Mouse (Mus musculus): Measurements from ENCODE around the gene Auts2. TPM values are rescaled to one million over a fixed set of nuclear protein-coding genes. Genes with fewer than 3 reads are reported as not detected.

Gene Auts2
- total and polyA plus RNA-seq, 3 experiments = 16.9 to 35.7 (median 28.1) TPM

DNA sequence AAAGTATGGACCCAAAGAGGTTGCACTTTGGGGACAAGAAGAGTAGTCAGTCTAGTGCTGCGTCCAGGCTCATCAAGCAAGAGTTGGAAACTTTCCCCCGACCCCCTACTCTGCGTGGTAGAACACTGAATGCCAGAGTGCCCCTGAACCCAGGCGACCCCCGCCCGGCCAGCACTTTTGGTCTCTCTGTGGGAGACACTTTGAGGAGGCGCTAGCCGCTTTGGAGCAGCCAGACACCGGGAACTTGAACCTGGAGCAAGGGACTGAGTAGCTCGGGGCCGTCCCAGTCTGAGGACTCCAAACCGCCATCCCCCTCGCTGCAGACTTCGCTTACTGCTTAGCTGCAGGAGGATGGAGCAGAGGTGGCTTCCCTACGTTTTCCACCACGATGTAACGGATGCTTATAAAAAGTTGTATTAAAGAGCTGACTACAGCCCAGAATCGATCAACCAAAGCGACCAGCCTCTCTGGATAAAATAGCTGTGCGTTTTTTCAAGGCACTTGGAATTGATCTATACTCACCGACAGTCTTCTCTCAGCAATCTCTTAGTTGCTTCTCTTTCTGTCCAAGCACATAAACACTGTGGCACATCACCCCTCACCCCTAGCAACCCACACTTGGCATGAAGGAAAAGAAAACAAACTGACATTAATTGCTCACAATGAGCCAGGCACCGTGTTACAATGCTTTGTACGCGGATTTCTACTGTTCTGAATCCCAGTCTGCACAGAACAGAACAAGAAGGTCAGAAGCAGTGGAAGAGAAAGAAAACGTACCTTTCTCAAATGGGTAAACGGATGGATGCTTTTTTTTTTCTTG lies 1.2 kb upstream of the Auts2 start:
- no peak for TF ChIP-seq EP300 (IDR thresholded peaks at IDR 0.05; ENCODE audit: insufficient read depth, low read depth, low read length)
- no peak for TF ChIP-seq CTCF (IDR thresholded peaks at IDR 0.05)
- TF ChIP-seq POLR2A (IDR thresholded peaks at IDR 0.05; ENCODE audit: insufficient read depth, low read depth, low read length) = no peak
- Histone ChIP-seq H3K4me3 (peak overlapping the region; percentile 67), H3K79me2 (replicated peaks; ENCODE audit: control insufficient read depth, insufficient read depth, low read length) (peaks cover 2% of the 10 kb centered on the region; the same call in 1 of the 2 replicates), H3K36me3 (ENCODE audit: control insufficient read depth, insufficient read depth, low read length) (no peaks in the 10 kb centered on the region), H3K27ac (no peak overlapping the region; the same call in 1 of the 2 replicates), H3K4me1 (ENCODE audit: control insufficient read depth, insufficient read depth, low read length) (no peaks in the 10 kb centered on the region; the same call in 1 of the 2 replicates), H3K9ac (ENCODE audit: low read depth, low read length) (no peak overlapping the region), H3K27me3 (ENCODE audit: control insufficient read depth, insufficient read depth, low read length) (no peaks in the 10 kb centered on the region)
- intact Hi-C loops (cut with DNase I) = loop anchor here (5.0 kb wide), 2 partner anchors 152 to 312 kb away; no protein-coding TSS in a partner anchor
- WGBS = 18% methylated on average over 26 of the region's 26 CpGs
- peak; percentile 29 to 56 for DNase-seq

DNA sequence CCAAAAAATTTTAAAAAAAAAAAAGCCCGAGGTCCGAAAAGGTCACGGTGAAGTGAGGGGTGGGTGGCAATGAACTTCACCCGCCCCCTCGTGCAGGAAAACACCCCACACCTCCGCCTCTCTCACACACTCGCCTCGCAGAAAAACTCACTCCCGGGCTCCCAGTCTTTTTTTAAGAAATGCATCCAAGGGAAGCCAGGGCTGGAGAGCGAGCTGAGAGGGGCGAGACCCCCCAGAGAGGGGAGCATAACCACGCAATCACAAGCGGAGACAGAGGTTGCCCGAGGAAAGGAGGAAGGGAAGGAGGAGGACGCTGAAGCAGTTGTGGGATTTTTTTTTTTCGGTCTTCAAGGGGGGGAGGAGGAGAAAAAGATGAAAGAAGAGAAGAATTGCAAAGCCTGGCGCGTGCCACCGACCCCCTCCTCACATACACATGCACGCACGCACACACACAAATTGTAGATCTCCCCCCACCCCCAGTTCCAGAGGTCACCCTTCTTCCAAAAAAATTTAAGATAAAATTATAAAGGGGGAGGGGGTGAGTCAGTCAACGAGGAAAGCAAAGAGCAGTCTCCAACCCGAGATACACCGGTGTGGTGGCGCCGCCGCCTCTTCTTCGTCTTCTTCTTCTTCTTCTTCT lies 643 bp downstream of the Auts2 start:
- intact Hi-C loops (cut with DNase I) = loop anchor here (2.0 to 5.0 kb wide), 4 partner anchors 56 to 310 kb away; no protein-coding TSS in a partner anchor

DNA sequence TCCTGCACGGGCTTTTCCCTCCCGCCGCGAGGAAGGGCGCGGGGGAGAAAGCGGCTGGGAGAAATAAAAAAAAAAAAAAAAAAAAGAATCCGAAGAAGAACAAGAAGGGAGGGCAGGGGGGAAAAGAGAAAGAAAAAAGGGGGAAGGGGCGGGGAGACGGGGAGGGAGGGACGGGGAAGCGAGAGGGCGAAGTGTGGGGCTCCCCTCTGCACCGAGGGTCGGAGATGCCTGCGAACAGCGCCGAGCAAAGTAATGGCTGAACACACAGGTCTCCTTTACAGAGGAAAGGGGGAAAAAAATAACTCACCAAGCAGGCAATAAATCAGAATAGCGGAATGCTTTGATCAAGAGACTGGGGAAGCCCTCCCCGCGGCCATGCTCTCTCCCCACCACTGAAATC lies 1.2 kb downstream of the Auts2 start:
- H3K27ac ChIP-seq = peak overlapping the region; percentile 70; the same call in 1 of the 2 replicates
- H3K27me3 ChIP-seq (ENCODE audit: control insufficient read depth, insufficient read depth, low read length) = no peaks in the 10 kb centered on the region
- under 1% methylated on average over 15 of the region's 21 CpGs for WGBS
- intact Hi-C loops (cut with DNase I) = loop anchor here (2.0 to 5.0 kb wide), 4 partner anchors 55 to 310 kb away; no protein-coding TSS in a partner anchor
- no peaks in the 10 kb centered on the region; the same call in 1 of the 2 replicates for H3K4me1 ChIP-seq (ENCODE audit: control insufficient read depth, insufficient read depth, low read length)
- H3K79me2 ChIP-seq (replicated peaks; ENCODE audit: control insufficient read depth, insufficient read depth, low read length) = peaks cover 2% of the 10 kb centered on the region; the same call in 1 of the 2 replicates
- peak overlapping the region; percentile 67 for H3K4me3 ChIP-seq
- DNase-seq = peak; percentile 6 to 26
- TF ChIP-seq CTCF (IDR thresholded peaks at IDR 0.05) (no peak), EP300 (IDR thresholded peaks at IDR 0.05; ENCODE audit: insufficient read depth, low read depth, low read length) (no peak), POLR2A (IDR thresholded peaks at IDR 0.05; ENCODE audit: insufficient read depth, low read depth, low read length) (no peak)
- H3K36me3 ChIP-seq (ENCODE audit: control insufficient read depth, insufficient read depth, low read length) = no peaks in the 10 kb centered on the region
- H3K9ac ChIP-seq (ENCODE audit: low read depth, low read length) = peak overlapping the region; percentile 73

More for the DNA sequence above, 643 bp downstream of the Auts2 start:
- H3K79me2 ChIP-seq (replicated peaks; ENCODE audit: control insufficient read depth, insufficient read depth, low read length) = peaks cover 2% of the 10 kb centered on the region; the same call in 1 of the 2 replicates
- H3K27ac ChIP-seq = peak overlapping the region; percentile 70
- TF ChIP-seq EP300 (IDR thresholded peaks at IDR 0.05; ENCODE audit: insufficient read depth, low read depth, low read length) = no peak
- TF ChIP-seq CTCF (IDR thresholded peaks at IDR 0.05) = no peak
- TF ChIP-seq POLR2A (IDR thresholded peaks at IDR 0.05; ENCODE audit: insufficient read depth, low read depth, low read length) = no peak
- DNase-seq = peak; percentile 27 to 49
- under 1% methylated on average over 28 of the region's 28 CpGs for WGBS
- H3K4me1 ChIP-seq (ENCODE audit: control insufficient read depth, insufficient read depth, low read length) = no peaks in the 10 kb centered on the region; the same call in 1 of the 2 replicates
- H3K36me3 ChIP-seq (ENCODE audit: control insufficient read depth, insufficient read depth, low read length) = no peaks in the 10 kb centered on the region
- peak overlapping the region; percentile 67 for H3K4me3 ChIP-seq
- H3K27me3 ChIP-seq (ENCODE audit: control insufficient read depth, insufficient read depth, low read length) = no peaks in the 10 kb centered on the region
- H3K9ac ChIP-seq (ENCODE audit: low read depth, low read length) = peak overlapping the region; percentile 82

DNA sequence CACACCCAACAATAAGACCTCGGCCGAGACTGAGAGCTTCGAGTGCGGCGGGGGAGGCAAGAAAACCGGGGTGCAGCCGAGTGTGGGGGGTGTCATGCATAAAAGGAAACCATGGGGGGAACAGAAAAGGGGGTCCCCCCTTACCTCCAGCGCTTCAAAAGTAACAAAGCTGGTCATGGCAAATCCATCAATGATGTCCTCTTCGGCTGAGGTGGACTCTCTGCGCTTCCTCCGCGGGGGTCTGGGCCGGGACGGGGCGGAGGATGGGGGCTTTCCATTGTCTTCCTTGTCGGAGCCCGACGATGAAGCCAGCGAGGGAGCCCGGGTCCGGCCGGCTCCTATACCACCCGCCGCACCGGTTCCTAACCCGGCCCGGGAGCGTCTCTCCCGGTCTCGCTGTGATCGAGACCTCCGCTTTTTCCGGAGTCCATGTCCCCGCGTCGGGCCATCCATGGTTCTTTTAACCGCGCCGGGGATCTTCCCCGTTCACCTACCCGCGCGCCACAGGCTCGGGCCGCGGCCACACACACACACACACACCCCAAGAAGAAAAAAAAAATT lies 1.7 kb downstream of the Auts2 start:
- Histone ChIP-seq H3K4me1 (ENCODE audit: control insufficient read depth, insufficient read depth, low read length) (no peaks in the 10 kb centered on the region; the same call in 1 of the 2 replicates), H3K9ac (ENCODE audit: low read depth, low read length) (peak overlapping the region; percentile 73), H3K27ac (peak overlapping the region; percentile 42; the same call in 1 of the 2 replicates), H3K79me2 (replicated peaks; ENCODE audit: control insufficient read depth, insufficient read depth, low read length) (peaks cover 2% of the 10 kb centered on the region; the same call in 1 of the 2 replicates), H3K27me3 (ENCODE audit: control insufficient read depth, insufficient read depth, low read length) (no peaks in the 10 kb centered on the region), H3K4me3 (peak overlapping the region; percentile 67), H3K36me3 (ENCODE audit: control insufficient read depth, insufficient read depth, low read length) (no peaks in the 10 kb centered on the region)
- WGBS = 1% methylated on average over 46 of the region's 46 CpGs
- intact Hi-C loops (cut with DNase I) = loop anchor here (5.0 kb wide), 2 partner anchors 149 to 309 kb away; no protein-coding TSS in a partner anchor
- DNase-seq = peak; percentile 26 to 59
- TF ChIP-seq EP300 (IDR thresholded peaks at IDR 0.05; ENCODE audit: insufficient read depth, low read depth, low read length) = no peak
- TF ChIP-seq CTCF (IDR thresholded peaks at IDR 0.05) = no peak
- no peak for TF ChIP-seq POLR2A (IDR thresholded peaks at IDR 0.05; ENCODE audit: insufficient read depth, low read depth, low read length)

DNA sequence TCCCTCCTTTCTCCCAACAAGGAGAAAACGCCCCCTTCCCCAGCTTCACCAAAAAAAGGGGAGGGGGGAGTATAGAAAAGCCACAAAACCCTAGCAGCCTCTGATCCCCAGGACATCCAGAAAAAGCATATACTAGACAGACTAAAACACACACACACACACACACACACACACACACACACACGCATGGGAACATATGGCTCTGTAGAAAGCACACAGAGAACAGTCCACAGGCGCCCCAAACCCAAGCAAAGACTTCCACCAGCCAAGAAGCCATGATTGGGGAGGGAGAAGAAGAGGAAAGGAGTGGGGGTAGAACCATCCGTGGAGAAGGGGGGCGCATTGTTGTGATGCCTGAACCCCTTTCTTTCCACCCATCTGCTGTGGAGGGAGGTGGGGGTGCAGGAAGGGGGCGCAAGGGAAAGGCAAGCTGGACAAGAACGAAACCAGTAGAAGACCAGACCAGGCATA lies 2.3 kb downstream of the Auts2 start:
- TF ChIP-seq EP300 (IDR thresholded peaks at IDR 0.05; ENCODE audit: insufficient read depth, low read depth, low read length) (no peak), POLR2A (IDR thresholded peaks at IDR 0.05; ENCODE audit: insufficient read depth, low read depth, low read length) (no peak), CTCF (IDR thresholded peaks at IDR 0.05) (no peak)
- peak overlapping the region; percentile 73 for H3K9ac ChIP-seq (ENCODE audit: low read depth, low read length)
- peaks cover 2% of the 10 kb centered on the region for H3K79me2 ChIP-seq (replicated peaks; ENCODE audit: control insufficient read depth, insufficient read depth, low read length)
- DNase-seq = no peak
- no peaks in the 10 kb centered on the region for H3K27me3 ChIP-seq (ENCODE audit: control insufficient read depth, insufficient read depth, low read length)
- no peaks in the 10 kb centered on the region for H3K36me3 ChIP-seq (ENCODE audit: control insufficient read depth, insufficient read depth, low read length)
- WGBS = 26% methylated on average over 7 of the region's 7 CpGs
- H3K4me3 ChIP-seq = peak overlapping the region; percentile 67
- H3K4me1 ChIP-seq (ENCODE audit: control insufficient read depth, insufficient read depth, low read length) = no peaks in the 10 kb centered on the region; the same call in 1 of the 2 replicates
- no peak overlapping the region for H3K27ac ChIP-seq
- intact Hi-C loops (cut with DNase I) = loop anchor here (5.0 kb wide), 2 partner anchors 149 to 309 kb away; no protein-coding TSS in a partner anchor

Data from heart, adult 2 months (tissue).